Mouse (Mus musculus): ENCODE results near the gene Vmn1r129.
"Not testable (repeated sequence)": the region's sequence is repeated elsewhere in the genome, so short reads cannot be mapped to it uniquely, and the experiment has no call there.

Vmn1r129 gene

DNA sequence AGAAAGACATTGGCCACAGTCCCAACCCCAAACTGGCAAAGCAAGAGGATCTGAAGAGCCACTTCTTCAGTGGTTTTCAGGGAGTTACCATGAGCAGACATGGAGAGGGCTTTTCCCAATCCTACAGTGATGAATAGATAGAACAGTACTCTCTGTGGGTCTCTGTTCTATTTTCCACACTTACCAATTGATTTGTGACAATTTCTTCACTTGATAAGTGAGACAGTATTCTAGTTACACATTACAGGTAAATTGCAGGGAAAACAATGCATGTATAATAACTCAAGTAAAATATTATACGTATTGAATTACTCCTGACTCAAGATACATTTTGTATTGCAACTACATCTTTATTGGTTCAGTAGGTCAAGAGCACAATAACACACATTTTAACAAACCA lies at the start of gene Vmn1r129:
Gene Vmn1r129 (minus strand): TSS at position 101 of the 400 bp plus-strand sequence.
- not testable (repeated sequence) for DNase-seq (ENCODE audit: inconsistent ontology term)

DNA sequence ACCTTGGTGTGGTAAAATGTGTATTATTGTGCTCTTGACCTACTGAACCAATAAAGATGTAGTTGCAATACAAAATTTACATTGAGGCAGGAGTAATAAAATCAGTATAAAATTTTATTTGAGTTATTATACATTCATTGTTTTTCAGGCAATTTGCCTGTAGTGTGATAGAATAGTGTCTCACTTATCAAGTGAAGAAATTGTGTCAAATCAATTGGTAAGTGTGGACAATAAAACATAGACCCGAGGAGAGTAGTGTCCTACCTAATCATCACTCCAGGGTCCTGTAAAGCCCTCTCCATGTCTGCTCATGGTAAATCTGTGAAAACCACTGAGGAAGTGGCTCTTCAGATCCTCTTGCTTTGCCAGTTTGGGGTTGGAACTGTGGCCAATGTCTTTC lies 12.0 kb downstream of the Vmn1r129 start, which contains the start of gene Vmn1r128:
Gene Vmn1r128 (plus strand): TSS at position 301 of the 400 bp plus-strand sequence.
- not testable (repeated sequence) for DNase-seq (ENCODE audit: inconsistent ontology term)

- DNase-seq (ENCODE audit: inconsistent ontology term) = not testable (repeated sequence)
Observed at GRCm38 (mm10) chr7:21319761-21320160, 41.3 kb downstream of the Vmn1r129 start, which contains the start of gene Vmn1r127. Gene Vmn1r127 (minus strand): TSS chr7:21319861.
